Mouse (Mus musculus) hindbrain, postnatal 0 days (tissue): ENCODE results near the gene Stk10. TPM values are rescaled to one million over a fixed set of nuclear protein-coding genes. Genes with fewer than 3 reads are reported as not detected.
A peak's percentile ranks its signal among the peaks of the same experiment; 100 is the strongest.
"Not testable (repeated sequence)": the region's sequence is repeated elsewhere in the genome, so short reads cannot be mapped to it uniquely, and the experiment has no call there.

Source experiments
- ATAC-seq: fragments of 200-750 bp; cut with Nextera tagmentation; 2 replicates; pipeline ENCODE4 v1.8.0; 2017; ENCODE audit warnings: mild to moderate bottlenecking, moderate TSS enrichment, moderate library complexity
- DNase-seq: peaks from one replicate; pipeline ENCODE4 v3.0.0-alpha.2; 2015; ENCODE audit warnings: low spot score
- H3K27ac ChIP-seq: fragments of 300-500 bp; sonication (generic); 2 replicates; pipeline ENCODE4 v1.5.1; 2014; ENCODE audit warnings: mild to moderate bottlenecking
- H3K27me3 ChIP-seq: fragments of 300-500 bp; sonication (generic); 2 replicates; pipeline ENCODE4 v1.6.1; 2014; ENCODE audit warnings: low read length, mixed read lengths; ENCODE audit not compliant: insufficient read depth
- H3K36me3 ChIP-seq: fragments of 300-500 bp; sonication (generic); 2 replicates; pipeline ENCODE4 v1.6.1; 2014; ENCODE audit warnings: low read length, mixed read lengths; ENCODE audit not compliant: insufficient read depth
- H3K4me1 ChIP-seq: fragments of 300-500 bp; sonication (generic); 2 replicates; pipeline ENCODE4 v1.6.1; 2014; ENCODE audit warnings: antibody characterized with exemption, low read length, mixed read lengths; ENCODE audit not compliant: insufficient read depth
- H3K4me2 ChIP-seq: fragments of 300-500 bp; sonication (generic); 2 replicates; pipeline ENCODE4 v1.6.1; 2014; ENCODE audit warnings: low read depth, mild to moderate bottlenecking, low read length, moderate library complexity, mixed read lengths
- H3K4me3 ChIP-seq: fragments of 300-500 bp; sonication (generic); 2 replicates; pipeline ENCODE4 v1.5.1; 2014; ENCODE audit warnings: low read length
- H3K9ac ChIP-seq: fragments of 300-500 bp; sonication (generic); replicated peaks from 2 replicates; pipeline ENCODE4 v1.6.1; 2014; ENCODE audit warnings: mild to moderate bottlenecking, low read length, moderate library complexity, mixed read lengths
- H3K9me3 ChIP-seq: fragments of 300-500 bp; sonication (generic); 2 replicates; pipeline ENCODE4 v1.6.1; 2016; ENCODE audit warnings: low read length, mixed read lengths
- CTCF ChIP-seq: IDR thresholded peaks from 2 replicates; pipeline ENCODE4 v1.5.1; 2016; ENCODE audit warnings: antibody characterized with exemption, control low read depth, low read depth
- WGBS: fragments of 180-500 bp; shearing (Covaris S2); extraction: QIAGEN DNeasy Blood & Tissue Kit; methylation state at CpG from one replicate; pipeline ENCODE4 v1.1.7; 2014; 5-methylcytosine and 5-hydroxymethylcytosine counted together
- polyA plus RNA-seq: library from polyadenylated mRNA; unstranded; fragments of >200 nt; fragmentation: Nextera tagmentation; extraction: Ambion mirVana; gene quantifications from 2 replicates; pipeline ENCODE4 v1.2.1, GENCODE M21; 2015
- total RNA-seq: library from RNA; depleted of rRNA; stranded (reverse); fragments of >200 nt; gene quantifications from 2 replicates; pipeline ENCODE4 v1.2.3, GENCODE M21; 2014

Gene Stk10
- total and polyA plus RNA-seq, 2 experiments from 2014 or later = 1.2 to 4.5 TPM

- Histone ChIP-seq H3K4me1 (no peaks in the 10 kb centered on the region), H3K27me3 (no peaks in the 10 kb centered on the region), H3K36me3 (no peaks in the 10 kb centered on the region), H3K4me2 (no peak overlapping the region), H3K27ac (no peak overlapping the region), H3K9me3 (no peaks in the 10 kb centered on the region), H3K4me3 (no peak overlapping the region), H3K9ac (no peak overlapping the region)
- WGBS = 67% methylated on average over 1 of the region's 1 CpGs
- DNase-seq (no peak), ATAC-seq (no peak)
- TF ChIP-seq CTCF = no peak
These were observed 22.2 kb upstream of the Stk10 start for GRCm38 (mm10) chr11:32510930-32511329.

DNA sequence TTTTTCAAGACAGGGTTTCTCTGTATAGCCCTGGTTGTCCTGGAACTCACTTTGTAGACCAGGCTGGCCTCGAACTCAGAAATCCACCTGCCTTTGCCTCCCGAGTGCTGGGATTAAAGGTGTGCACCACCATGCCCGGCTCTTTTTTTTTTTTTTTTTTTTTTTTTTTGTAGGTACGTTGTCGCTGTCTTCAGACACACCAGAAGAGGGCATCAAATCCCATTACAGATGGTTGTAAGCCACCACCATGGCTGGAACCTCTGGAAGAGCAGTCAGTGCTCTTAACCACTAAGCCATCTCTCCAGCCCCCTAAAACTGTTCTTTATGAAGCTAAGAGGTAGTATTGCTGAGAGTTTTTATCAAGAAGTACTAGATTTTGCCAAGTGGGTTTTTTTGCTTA is 18.3 kb upstream of the Stk10 start:
- not testable (repeated sequence) for H3K4me2 ChIP-seq, H3K27me3 ChIP-seq, DNase-seq, ATAC-seq, H3K4me1 ChIP-seq, H3K9ac ChIP-seq, H3K36me3 ChIP-seq, H3K9me3 ChIP-seq, H3K27ac ChIP-seq, H3K4me3 ChIP-seq
- WGBS = 97% methylated on average over 5 of the region's 5 CpGs

DNA sequence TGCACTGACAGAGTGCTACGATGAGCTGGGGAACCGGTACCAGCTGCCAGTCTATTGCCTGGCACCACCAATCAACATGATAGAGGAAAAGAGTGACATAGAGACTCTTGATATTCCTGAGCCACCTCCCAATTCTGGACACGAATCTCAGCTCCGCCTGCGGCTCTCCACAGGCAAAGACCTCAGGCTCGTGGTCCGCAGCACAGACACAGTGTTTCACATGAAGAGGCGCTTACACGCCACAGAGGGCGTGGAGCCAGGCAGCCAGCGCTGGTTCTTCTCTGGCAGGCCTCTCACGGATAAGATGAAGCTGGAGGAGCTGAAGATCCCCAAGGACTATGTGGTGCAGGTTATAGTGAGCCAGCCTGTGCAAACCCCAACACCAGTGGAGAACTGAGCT is 17.0 kb upstream of the Stk10 start:
- Histone ChIP-seq H3K9me3 (no peaks in the 10 kb centered on the region), H3K4me3 (no peak overlapping the region), H3K36me3 (no peaks in the 10 kb centered on the region), H3K9ac (no peak overlapping the region), H3K4me1 (no peaks in the 10 kb centered on the region), H3K4me2 (no peak overlapping the region), H3K27ac (no peak overlapping the region), H3K27me3 (no peaks in the 10 kb centered on the region)
- TF ChIP-seq CTCF = no peak
- WGBS = 73% methylated on average over 12 of the region's 12 CpGs
- ATAC-seq = peak; percentile 47
- no peak for DNase-seq

DNA sequence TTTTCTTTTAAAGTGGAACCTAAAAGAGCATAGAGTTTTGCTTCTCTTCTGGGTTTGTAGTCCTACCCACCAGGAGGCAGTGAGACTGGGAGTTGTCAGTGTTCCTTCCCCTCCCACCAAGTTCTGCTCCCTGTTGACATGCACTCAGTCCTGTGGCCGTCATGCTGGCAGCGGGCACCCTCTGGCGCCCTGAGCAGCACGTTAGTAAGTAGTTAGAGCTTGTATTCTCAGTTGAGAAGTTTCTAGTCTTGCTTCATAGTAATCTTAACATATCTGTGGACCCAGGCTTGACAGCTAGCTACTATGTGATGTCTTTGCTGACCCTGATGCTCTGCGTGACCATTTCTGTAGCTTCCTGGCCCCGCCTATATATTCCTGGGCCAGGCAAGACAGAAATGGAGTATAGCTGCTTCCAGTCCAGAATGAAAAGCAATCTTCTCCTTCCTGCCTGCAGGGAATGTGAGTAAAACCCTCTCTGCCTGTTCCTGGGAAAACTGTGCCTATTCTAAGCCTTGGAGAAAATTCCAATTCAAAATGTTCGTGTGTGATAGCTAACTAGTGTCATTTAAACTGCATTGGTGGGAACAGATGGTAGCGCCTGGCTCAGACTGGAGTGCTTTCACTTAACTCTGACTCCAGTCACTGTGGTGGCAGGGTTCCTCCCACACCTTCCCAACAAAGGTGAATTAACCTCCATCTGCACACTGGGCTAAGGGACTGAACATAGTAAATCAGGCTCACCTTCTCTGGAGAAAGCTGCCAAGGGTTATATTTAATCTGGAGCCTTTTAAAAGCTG is 16.0 kb upstream of the Stk10 start:
- no peak overlapping the region for H3K27ac ChIP-seq
- no peak overlapping the region for H3K4me2 ChIP-seq
- no peak for ATAC-seq
- no peak overlapping the region for H3K9ac ChIP-seq
- no peaks in the 10 kb centered on the region for H3K4me1 ChIP-seq
- H3K4me3 ChIP-seq = no peak overlapping the region
- H3K27me3 ChIP-seq = no peaks in the 10 kb centered on the region
- WGBS = 76% methylated on average over 8 of the region's 8 CpGs
- no peaks in the 10 kb centered on the region for H3K9me3 ChIP-seq
- DNase-seq = no peak
- no peaks in the 10 kb centered on the region for H3K36me3 ChIP-seq
- TF ChIP-seq CTCF = no peak

DNA sequence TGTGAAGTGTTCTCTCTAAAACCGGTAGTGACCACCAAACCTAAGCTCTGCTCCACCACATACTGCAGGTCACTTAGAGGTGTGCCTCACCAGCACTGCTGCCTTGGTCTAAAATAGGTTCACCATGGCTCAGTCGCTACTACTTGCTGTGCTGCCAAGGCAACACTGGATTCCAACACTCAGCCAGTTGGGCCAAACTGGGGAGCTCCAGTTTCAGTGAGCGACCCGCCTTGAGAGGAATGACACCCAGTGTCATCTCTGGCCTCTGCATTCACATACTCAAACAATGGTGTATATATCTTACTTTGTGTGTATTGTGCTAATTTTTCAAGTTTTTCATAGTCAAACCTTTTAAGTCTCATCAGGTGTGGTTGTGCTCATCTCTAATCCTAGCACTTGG is 14.3 kb upstream of the Stk10 start:
- H3K27ac ChIP-seq = no peak overlapping the region
- no peak overlapping the region for H3K4me2 ChIP-seq
- 92% methylated on average over 4 of the region's 4 CpGs for WGBS
- H3K9ac ChIP-seq = no peak overlapping the region
- no peaks in the 10 kb centered on the region for H3K36me3 ChIP-seq
- no peaks in the 10 kb centered on the region for H3K9me3 ChIP-seq
- no peak for TF ChIP-seq CTCF
- no peak overlapping the region for H3K4me3 ChIP-seq
- H3K4me1 ChIP-seq = no peaks in the 10 kb centered on the region
- DNase-seq (no peak), ATAC-seq (no peak)
- H3K27me3 ChIP-seq = no peaks in the 10 kb centered on the region

- DNase-seq (no peak), ATAC-seq (no peak)
- Histone ChIP-seq H3K36me3 (no peaks in the 10 kb centered on the region), H3K27me3 (no peaks in the 10 kb centered on the region), H3K9ac (no peak overlapping the region), H3K4me2 (no peak overlapping the region), H3K27ac (no peak overlapping the region), H3K4me1 (no peaks in the 10 kb centered on the region), H3K9me3 (no peaks in the 10 kb centered on the region), H3K4me3 (no peak overlapping the region)
- no peak for TF ChIP-seq CTCF
- WGBS = 97% methylated on average over 1 of the region's 1 CpGs
These were observed 13.8 kb upstream of the Stk10 start for GRCm38 (mm10) chr11:32519354-32519753.

DNA sequence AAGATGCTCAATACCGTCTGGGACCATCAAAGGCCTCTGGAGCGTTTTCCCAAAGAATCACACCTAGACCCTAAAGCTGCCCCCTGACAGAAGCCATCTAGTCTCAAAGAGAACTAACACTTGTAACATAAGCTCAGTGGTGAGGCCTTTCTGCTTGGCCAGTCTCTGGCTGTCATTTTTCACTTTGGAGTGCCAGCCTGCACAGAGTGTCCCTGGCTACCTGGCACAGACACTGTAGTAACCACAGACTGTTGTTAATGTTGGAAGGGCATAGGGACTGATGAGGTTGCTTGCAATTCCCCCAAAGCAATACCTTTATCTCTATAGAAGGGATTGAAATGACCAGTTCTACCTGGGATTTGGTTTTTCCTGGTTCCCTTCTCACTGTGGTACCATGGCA is 11.9 kb upstream of the Stk10 start:
- no peak for ATAC-seq
- DNase-seq = no peak
- H3K27ac ChIP-seq = no peak overlapping the region
- no peak for TF ChIP-seq CTCF
- no peaks in the 10 kb centered on the region for H3K9me3 ChIP-seq
- H3K36me3 ChIP-seq = no peaks in the 10 kb centered on the region
- no peak overlapping the region for H3K4me3 ChIP-seq
- no peaks in the 10 kb centered on the region for H3K4me1 ChIP-seq
- no peak overlapping the region for H3K9ac ChIP-seq
- no peaks in the 10 kb centered on the region for H3K27me3 ChIP-seq
- no peak overlapping the region for H3K4me2 ChIP-seq
- 84% methylated on average over 2 of the region's 2 CpGs for WGBS
